Comparison of ENCODE assay signal across 15 mouse cellular contexts in the genomic region with DNA sequence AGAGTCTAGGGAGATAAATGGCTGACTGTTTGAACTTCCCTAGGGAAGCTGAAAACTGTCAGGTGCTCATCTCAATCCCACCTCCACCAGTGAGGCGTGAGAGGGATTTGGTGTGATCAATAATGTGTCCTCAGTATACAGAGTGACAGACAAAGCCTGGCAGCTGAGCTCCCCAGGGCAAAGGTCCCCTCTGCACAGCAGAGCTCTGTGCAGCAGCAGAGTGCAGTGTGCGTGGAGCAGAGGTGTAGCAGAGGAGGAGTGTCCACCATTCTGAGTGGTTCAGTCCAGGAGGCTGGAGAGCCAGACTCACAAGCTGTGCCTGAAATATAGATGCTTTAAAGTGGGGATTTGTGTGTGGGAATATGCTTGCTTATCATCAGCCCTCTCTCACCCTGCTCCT.
DNase-seq lines count a peak whose midpoint lies in the region; ATAC-seq lines count a peak whose summit lies in the region.
"Had no signal": no experiment of that assay in that cellular context is flagged by ENCODE, and none has a peak within 500 bp of the region (broad histone marks: within the 10 kb centered on the region; RNA-seq: fewer than 3 reads in every experiment).

No protein-coding gene starts in this region.

- intact Hi-C loops in left cerebral cortex, postnatal 10 days (cut with DNase I): no loop called here

- H3K4me3 ChIP-seq in intestine, embryonic 14.5 days (ENCODE audit: low read depth, low read length): no peak overlapping the region
- H3K4me3 ChIP-seq in intestine, embryonic 16.5 days (ENCODE audit: low read length): no peak overlapping the region
- no peak overlapping the region for H3K4me3 ChIP-seq in liver, embryonic 15.5 days (replicated peaks)
- H3K4me3 ChIP-seq in midbrain, embryonic 16.5 days (ENCODE audit: low read depth, low read length): no peak overlapping the region
- H3K4me3 ChIP-seq: forebrain, embryonic 13.5 days had no signal

- WGBS in intestine, embryonic 14.5 days: 20% methylated on average over 2 of the region's 2 CpGs
- WGBS in intestine, embryonic 16.5 days: 28% methylated on average over 2 of the region's 2 CpGs
- WGBS in liver, embryonic 15.5 days (ENCODE audit: insufficient replicate concordance): 42% methylated on average over 2 of the region's 2 CpGs
- WGBS in midbrain, embryonic 16.5 days: 20% methylated on average over 2 of the region's 2 CpGs

- no peak for DNase-seq in intestine, embryonic 14.5 days (ENCODE audit: low spot score)
- peak; percentile 1 for DNase-seq in embryo, embryonic 9.5 days (ENCODE audit: extremely low spot score)
- no peak for DNase-seq in ovary, postnatal 10 days (ENCODE audit: low spot score)
- DNase-seq in left cerebral cortex, postnatal 10 days (ENCODE audit: extremely low spot score in 1 of 2, low spot score in 2 of 2): no peak
- DNase-seq: cerebellum, adult 11-12 months; heart, postnatal 4 days; left cerebral cortex, postnatal 4 days; thymus, postnatal 25 days had no signal

- H3K36me3 ChIP-seq in intestine, embryonic 14.5 days (ENCODE audit: control insufficient read depth, insufficient read depth, low read length): no peaks in the 10 kb centered on the region
- H3K36me3 ChIP-seq in intestine, embryonic 16.5 days (ENCODE audit: control insufficient read depth, insufficient read depth, low read length): no peaks in the 10 kb centered on the region
- no peaks in the 10 kb centered on the region for H3K36me3 ChIP-seq in liver, embryonic 15.5 days (replicated peaks)
- H3K36me3 ChIP-seq in midbrain, embryonic 16.5 days (ENCODE audit: control insufficient read depth, insufficient read depth, low read length): no peaks in the 10 kb centered on the region

- no peaks in the 10 kb centered on the region for H3K4me1 ChIP-seq in intestine, embryonic 14.5 days (replicated peaks; ENCODE audit: control insufficient read depth, insufficient read depth, low read length)
- no peaks in the 10 kb centered on the region for H3K4me1 ChIP-seq in intestine, embryonic 16.5 days (ENCODE audit: control insufficient read depth, insufficient read depth, low read length)
- H3K4me1 ChIP-seq in liver, embryonic 15.5 days (replicated peaks): no peaks in the 10 kb centered on the region
- no peaks in the 10 kb centered on the region for H3K4me1 ChIP-seq in midbrain, embryonic 16.5 days (ENCODE audit: control insufficient read depth, insufficient read depth, low read length)
- H3K4me1 ChIP-seq: forebrain, embryonic 13.5 days had no signal

- H3K9me3 ChIP-seq in intestine, embryonic 14.5 days (ENCODE audit: control insufficient read depth, low read length): no peaks in the 10 kb centered on the region
- H3K9me3 ChIP-seq in intestine, embryonic 16.5 days (ENCODE audit: control insufficient read depth, low read length): no peaks in the 10 kb centered on the region
- no peaks in the 10 kb centered on the region for H3K9me3 ChIP-seq in liver, embryonic 15.5 days (replicated peaks)
- no peaks in the 10 kb centered on the region for H3K9me3 ChIP-seq in midbrain, embryonic 16.5 days (replicated peaks; ENCODE audit: control insufficient read depth, low read length, poor library complexity, severe bottlenecking)
- H3K9me3 ChIP-seq: forebrain, embryonic 13.5 days had no signal

- ATAC-seq in intestine, embryonic 14.5 days (replicated peaks; ENCODE audit: low FRiP score, low TSS enrichment, low read depth): 0 out of 2 replicates have a peak, but pooled peaks have one; percentile 19
- ATAC-seq in intestine, embryonic 16.5 days: no peak
- ATAC-seq in liver, embryonic 15.5 days (ENCODE audit: insufficient read depth): peak; percentile 75
- ATAC-seq in midbrain, embryonic 16.5 days: 0 out of 2 replicates have a peak, but pooled peaks have one; percentile 17
- ATAC-seq: forebrain, embryonic 13.5 days; intestine, postnatal 0 days; lung, postnatal 0 days had no signal

- H3K4me2 ChIP-seq in intestine, embryonic 14.5 days (ENCODE audit: low read length): no peak overlapping the region
- H3K4me2 ChIP-seq in intestine, embryonic 16.5 days (ENCODE audit: low read depth, low read length): no peak overlapping the region
- H3K4me2 ChIP-seq in liver, embryonic 15.5 days: no peak overlapping the region
- no peak overlapping the region for H3K4me2 ChIP-seq in midbrain, embryonic 16.5 days (ENCODE audit: low read length)
- H3K4me2 ChIP-seq: forebrain, embryonic 13.5 days; heart, embryonic 11.5 days had no signal

- H3K9ac ChIP-seq in intestine, embryonic 14.5 days (ENCODE audit: low read length): no peak overlapping the region
- no peak overlapping the region for H3K9ac ChIP-seq in intestine, embryonic 16.5 days (ENCODE audit: low read depth, low read length)
- H3K9ac ChIP-seq in liver, embryonic 15.5 days: no peak overlapping the region
- H3K9ac ChIP-seq in midbrain, embryonic 16.5 days (ENCODE audit: low read depth, low read length): no peak overlapping the region
- H3K9ac ChIP-seq: forebrain, embryonic 13.5 days had no signal

- no peak overlapping the region for H3K27ac ChIP-seq in intestine, embryonic 14.5 days (ENCODE audit: low read depth)
- no peak overlapping the region for H3K27ac ChIP-seq in intestine, embryonic 16.5 days (ENCODE audit: low read length)
- H3K27ac ChIP-seq in liver, embryonic 15.5 days (replicated peaks): no peak overlapping the region
- no peak overlapping the region for H3K27ac ChIP-seq in midbrain, embryonic 16.5 days (ENCODE audit: low read length)
- H3K27ac ChIP-seq: forebrain, embryonic 13.5 days had no signal

- no peaks in the 10 kb centered on the region for H3K27me3 ChIP-seq in intestine, embryonic 14.5 days (replicated peaks; ENCODE audit: control insufficient read depth, insufficient read depth, low read length)
- no peaks in the 10 kb centered on the region for H3K27me3 ChIP-seq in intestine, embryonic 16.5 days (replicated peaks; ENCODE audit: control insufficient read depth, insufficient read depth, low read length)
- H3K27me3 ChIP-seq in liver, embryonic 15.5 days: no peaks in the 10 kb centered on the region
- no peaks in the 10 kb centered on the region for H3K27me3 ChIP-seq in midbrain, embryonic 16.5 days (ENCODE audit: control insufficient read depth, insufficient read depth, low read depth, low read length)
- H3K27me3 ChIP-seq: forebrain, embryonic 13.5 days had no signal
